Mouse (Mus musculus) heart, postnatal 0 days (tissue): Measurements from ENCODE around the gene Pgap2.

ENCODE experiments used
- CTCF ChIP-seq: IDR thresholded peaks from 2 replicates; pipeline ENCODE4 v1.5.1; 2016; ENCODE audit warnings: antibody characterized with exemption, control low read depth, low read depth
- EP300 ChIP-seq: IDR thresholded peaks from 2 replicates; pipeline ENCODE4 v1.6.1; 2016; ENCODE audit warnings: antibody characterized with exemption, low read depth

GRCm38 (mm10) chr7:102242917-102243316 is 32.9 kb downstream of the Pgap2 start:
- TF ChIP-seq CTCF (no peak), EP300 (no peak)
